In genomic region chr9:123258796-123259195, GRCm38 (mm10) we compare ENCODE assay signal across 9 mouse cellular contexts. TPM values are rescaled to one million over a fixed set of nuclear protein-coding genes. Genes with fewer than 3 reads are reported as not detected.
DNase-seq lines count a peak whose midpoint lies in the region; ATAC-seq and TF ChIP-seq lines count a peak whose summit lies in the region.
"Had no signal": no experiment of that assay in that cellular context is flagged by ENCODE, and none has a peak within 500 bp of the region (broad histone marks: within the 10 kb centered on the region; RNA-seq: fewer than 3 reads in every experiment).

No protein-coding gene starts in this region.

- H3K4me1 ChIP-seq in hindbrain, embryonic 14.5 days (replicated peaks; ENCODE audit: control insufficient read depth, insufficient read depth, low read length): peaks cover 5% of the 10 kb centered on the region; the same call in 1 of the 2 replicates
- H3K4me1 ChIP-seq in midbrain, postnatal 0 days (ENCODE audit: insufficient read depth, low read length): peaks cover 2% of the 10 kb centered on the region; the same call in 1 of the 2 replicates

- H3K4me3 ChIP-seq in layer of hippocampus, adult 2 months: peak overlapping the region; percentile 76
- peak overlapping the region; percentile 87 for H3K4me3 ChIP-seq in hindbrain, embryonic 14.5 days (replicated peaks; ENCODE audit: low read length)
- peak overlapping the region; percentile 65 for H3K4me3 ChIP-seq in midbrain, postnatal 0 days (ENCODE audit: low read depth, low read length)

- H3K36me3 ChIP-seq in hindbrain, embryonic 14.5 days (replicated peaks; ENCODE audit: control insufficient read depth, insufficient read depth): no peaks in the 10 kb centered on the region
- H3K36me3 ChIP-seq in midbrain, postnatal 0 days (ENCODE audit: insufficient read depth, low read length): no peaks in the 10 kb centered on the region

- DNase-seq in layer of hippocampus, adult 2 months (ENCODE audit: low spot score in 2 of 2): no peak
- DNase-seq in layer of hippocampus, postnatal 25 days (ENCODE audit: extremely low spot score in 1 of 2, low spot score in 1 of 2): no peak
- peak; percentile 5 to 7 for DNase-seq in cerebellum, postnatal 36 days
- DNase-seq in hindbrain, embryonic 14.5 days (ENCODE audit: low spot score): peak; percentile 36
- DNase-seq in midbrain, postnatal 0 days (ENCODE audit: low spot score): peak; percentile 66
- no peak for DNase-seq in testis, postnatal 14 days (ENCODE audit: low spot score)
- DNase-seq in adrenal gland, postnatal 36 days: no peak
- no peak for DNase-seq in urinary bladder, postnatal 25 days (ENCODE audit: low spot score)

- no peaks in the 10 kb centered on the region for H3K9me3 ChIP-seq in hindbrain, embryonic 14.5 days (ENCODE audit: control insufficient read depth, low read length)
- H3K9me3 ChIP-seq in midbrain, postnatal 0 days (ENCODE audit: low read length): no peaks in the 10 kb centered on the region

- H3K9ac ChIP-seq in hindbrain, embryonic 14.5 days: peak overlapping the region; percentile 79
- H3K9ac ChIP-seq in midbrain, postnatal 0 days (replicated peaks; ENCODE audit: low read length, poor library complexity, severe bottlenecking): peak overlapping the region; percentile 75; the same call in 1 of the 2 replicates

- peaks cover 11% of the 10 kb centered on the region; the same call in 1 of the 2 replicates for H3K27me3 ChIP-seq in hindbrain, embryonic 14.5 days (ENCODE audit: control insufficient read depth, insufficient read depth, low read length)
- H3K27me3 ChIP-seq in midbrain, postnatal 0 days (ENCODE audit: insufficient read depth, low read length): no peaks in the 10 kb centered on the region

- H3K27ac ChIP-seq in layer of hippocampus, adult 2 months: no peak overlapping the region
- 0 out of 2 replicates have a peak overlapping the region, but pooled peaks have one; percentile 84 for H3K27ac ChIP-seq in hindbrain, embryonic 14.5 days
- no peak overlapping the region for H3K27ac ChIP-seq in midbrain, postnatal 0 days (ENCODE audit: low read depth, low read length)

- WGBS in hindbrain, embryonic 14.5 days: 18% methylated on average over 10 of the region's 10 CpGs
- WGBS in midbrain, postnatal 0 days: 19% methylated on average over 10 of the region's 10 CpGs

- TF ChIP-seq CTCF in layer of hippocampus, adult 2 months (conservative IDR thresholded peaks at IDR 0.05): peak; percentile 41
- peak; percentile 75 for TF ChIP-seq CTCF in midbrain, postnatal 0 days (IDR thresholded peaks at IDR 0.05)

- no peak for ATAC-seq in hindbrain, embryonic 14.5 days (ENCODE audit: low FRiP score)
- ATAC-seq in midbrain, postnatal 0 days (ENCODE audit: low FRiP score): no peak

- peak overlapping the region; percentile 84 for H3K4me2 ChIP-seq in hindbrain, embryonic 14.5 days (replicated peaks)
- peak overlapping the region; percentile 69 for H3K4me2 ChIP-seq in midbrain, postnatal 0 days (ENCODE audit: low read depth, low read length, poor library complexity, severe bottlenecking)

RNA-seq across cellular contexts. Expression of gene Tmem158, which starts 1.8 kb away (rescaled TPM):
- 10 to 100 TPM; 35.2 to 37.9 TPM for total RNA-seq in layer of hippocampus, adult 2 months (2021)
- 10 to 100 TPM; 42.0 to 45.1 TPM for total RNA-seq in layer of hippocampus, postnatal 25 days (2021)
- 35.2 and 42.0 TPM in 2 replicates for polyA plus RNA-seq in hindbrain, embryonic 14.5 days (2014; fragmentation: Nextera tagmentation; extraction: Ambion mirVana)
- 183 and 207 TPM in 2 replicates for total RNA-seq in midbrain, postnatal 0 days (2014; rRNA removed)
- 61.4 and 78.6 TPM in 2 replicates for polyA plus RNA-seq in midbrain, postnatal 0 days (2015; fragmentation: Nextera tagmentation; extraction: Ambion mirVana)
- total RNA-seq in adrenal gland, postnatal 36 days (2021): 10 to 100 TPM in 1 of 2 experiments, 1 to 10 TPM in 1; 9.3 to 10.2 TPM

RNA-seq across cellular contexts. Expression of gene Cdcp1, which starts 43.0 kb away (rescaled TPM):
- total RNA-seq in layer of hippocampus, adult 2 months (2021): under 1 TPM in 1 of 2 experiments, not detected in 1; 0.08 TPM
- not detected for total RNA-seq in layer of hippocampus, postnatal 25 days (2021)
- polyA plus RNA-seq in hindbrain, embryonic 14.5 days (2014; fragmentation: Nextera tagmentation; extraction: Ambion mirVana): 0.09 and 0.33 TPM in 2 replicates
- 0.44 and 0.61 TPM in 2 replicates for total RNA-seq in midbrain, postnatal 0 days (2014; rRNA removed)
- 0.17 and 0.25 TPM in 2 replicates for polyA plus RNA-seq in midbrain, postnatal 0 days (2015; fragmentation: Nextera tagmentation; extraction: Ambion mirVana)
- total RNA-seq in adrenal gland, postnatal 36 days (2021): under 1 TPM in 1 of 2 experiments, not detected in 1; 0.13 TPM
- polyA plus RNA-seq: myocyte had no signal

Comparison
In these comparisons a context has a peak if more than half of its experiments do, and no peak if none do; other contexts are left out.
1. DNase-seq: peak in cerebellum, postnatal 36 days (2 of 2), hindbrain, embryonic 14.5 days (single experiment) and midbrain, postnatal 0 days (single experiment); none in layer of hippocampus, adult 2 months (0 of 2), layer of hippocampus, postnatal 25 days (0 of 2), testis, postnatal 14 days (single experiment), adrenal gland, postnatal 36 days (0 of 2) and urinary bladder, postnatal 25 days (single experiment).
2. Peak in every context shown above with its lines, with median percentiles within 50 percentile points of each other: H3K4me3 ChIP-seq.